Mouse (Mus musculus) left cerebral cortex, adult 9 months (tissue): ENCODE measurements around the gene Pak4.
"Not testable (repeated sequence)": the region's sequence is repeated elsewhere in the genome, so short reads cannot be mapped to it uniquely, and the experiment has no call there.

Source experiments
- DNase-seq, 2 experiments: peaks; one replicate each; pipeline ENCODE4 v3.0.0; 2022; ENCODE audit warnings: low spot score in 2 of 2

The Pak4 gene

DNA sequence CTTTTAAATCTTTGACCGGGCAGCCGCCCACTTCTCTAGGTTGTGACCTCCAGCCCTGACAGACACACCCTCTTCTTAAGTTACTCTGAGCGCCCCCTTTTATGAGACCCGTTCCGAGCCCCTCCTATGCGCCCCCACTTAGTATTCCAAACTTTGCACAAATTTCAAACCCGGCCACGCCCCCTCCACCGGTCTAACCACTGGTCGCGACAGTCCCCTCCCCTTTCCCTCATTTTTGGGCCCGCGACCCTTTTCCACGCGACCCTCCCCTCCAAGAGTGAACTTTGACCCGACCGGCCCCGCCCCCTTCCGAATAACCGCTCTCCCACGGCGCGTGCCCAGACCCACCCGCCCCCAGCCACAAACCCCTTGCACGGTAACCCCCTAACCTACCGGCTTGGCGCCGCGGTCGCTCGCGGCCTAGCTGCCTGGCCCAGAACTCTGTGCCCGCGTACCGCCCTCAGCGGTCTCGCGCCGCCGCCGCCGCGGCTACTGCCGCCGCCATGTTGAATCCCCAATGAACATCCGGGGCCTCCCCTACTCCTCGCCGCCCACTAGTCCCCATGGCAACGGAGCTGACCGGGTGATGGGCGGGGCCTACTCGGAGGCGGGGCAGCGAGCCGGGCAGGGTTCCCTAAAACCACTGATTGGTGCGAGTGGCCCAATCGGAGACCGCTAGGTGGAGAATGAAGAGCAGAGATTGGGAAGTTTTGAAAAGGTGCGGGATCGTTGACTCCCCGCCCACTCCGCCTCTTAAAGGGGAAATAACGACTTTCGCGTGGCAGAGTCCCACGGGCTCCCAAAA, at the start of gene Pak4, which contains the start of gene Samd4b:
Gene Pak4 (minus strand): TSS at position 544 of the 805 bp plus-strand sequence.
Gene Samd4b (minus strand): TSS at position 503 of the 805 bp plus-strand sequence.
- DNase-seq: peak; percentile 97 to 99

GRCm38 (mm10) chr7:28647016-28647415, 49.0 kb upstream of the Pak4 start:
- DNase-seq: no peak

- no peak for DNase-seq
These were observed 48.0 kb upstream of the Pak4 start for GRCm38 (mm10) chr7:28645947-28646475.

GRCm38 (mm10) chr7:28645366-28645765, 47.4 kb upstream of the Pak4 start:
- DNase-seq: no peak

DNA sequence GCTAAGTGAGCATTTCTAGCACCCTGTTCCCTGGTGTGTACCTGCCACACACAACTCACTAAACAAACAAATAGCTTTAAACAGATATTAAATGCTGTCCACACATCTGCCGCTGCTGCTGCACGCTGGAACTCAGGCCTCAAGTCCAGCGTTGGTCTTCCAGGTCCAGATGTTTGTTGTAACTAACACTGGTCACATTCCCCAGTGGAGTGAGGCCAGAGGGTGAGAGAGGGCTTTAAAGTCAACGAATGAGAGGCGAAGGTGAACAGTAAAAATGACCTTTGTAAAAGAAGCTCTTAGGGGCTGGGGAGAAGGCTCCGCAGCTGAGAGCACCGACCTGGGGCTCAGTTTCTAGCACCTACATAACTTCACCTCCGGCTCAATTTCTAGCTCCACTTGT, 43.6 kb upstream of the Pak4 start:
- no peak for DNase-seq

DNA sequence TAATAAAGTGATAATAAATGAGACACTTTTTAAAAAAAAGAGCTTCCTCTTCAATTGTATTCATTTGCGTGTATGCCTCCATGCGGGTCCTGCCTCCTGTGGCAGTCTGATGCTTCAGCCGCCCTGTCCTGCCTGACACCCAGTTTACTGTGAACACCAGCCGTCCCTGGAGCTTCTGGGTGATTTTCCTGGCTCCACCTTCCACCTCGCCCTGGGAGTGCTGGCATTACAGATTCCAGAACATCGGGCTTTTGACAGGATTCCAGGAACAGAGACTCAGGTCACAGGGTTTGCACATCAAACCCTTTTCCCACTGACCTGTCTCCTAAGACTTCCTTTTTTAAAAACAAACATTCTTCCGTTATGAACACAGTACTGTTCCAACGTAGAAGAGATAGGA, 39.5 kb upstream of the Pak4 start:
- no peak for DNase-seq

- no peak for DNase-seq
These were observed 36.1 kb upstream of the Pak4 start for GRCm38 (mm10) chr7:28634128-28634527.

DNA sequence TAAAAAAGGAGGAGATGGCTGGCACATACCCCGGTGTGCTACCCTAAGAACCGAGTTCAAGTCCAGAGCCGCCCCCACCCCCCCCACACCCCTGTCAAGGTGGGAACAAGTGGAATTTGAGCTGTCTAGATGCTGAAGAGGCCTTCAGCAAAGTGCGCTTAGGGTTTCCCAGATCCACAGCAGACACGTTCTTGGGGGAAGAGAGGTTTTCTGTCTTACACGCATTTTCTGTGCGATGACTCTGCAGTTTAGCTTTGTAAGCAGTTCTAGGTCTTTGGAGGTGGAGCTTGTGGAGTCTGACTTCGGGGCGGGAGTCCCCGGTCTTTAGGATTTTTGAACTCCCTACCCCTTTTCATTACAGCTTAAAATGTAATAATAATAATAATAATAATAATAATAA, 33.1 kb upstream of the Pak4 start, which contains the start of gene Acp7:
Gene Acp7 (minus strand): TSS at position 260 of the 400 bp plus-strand sequence.
- DNase-seq: no peak

DNA sequence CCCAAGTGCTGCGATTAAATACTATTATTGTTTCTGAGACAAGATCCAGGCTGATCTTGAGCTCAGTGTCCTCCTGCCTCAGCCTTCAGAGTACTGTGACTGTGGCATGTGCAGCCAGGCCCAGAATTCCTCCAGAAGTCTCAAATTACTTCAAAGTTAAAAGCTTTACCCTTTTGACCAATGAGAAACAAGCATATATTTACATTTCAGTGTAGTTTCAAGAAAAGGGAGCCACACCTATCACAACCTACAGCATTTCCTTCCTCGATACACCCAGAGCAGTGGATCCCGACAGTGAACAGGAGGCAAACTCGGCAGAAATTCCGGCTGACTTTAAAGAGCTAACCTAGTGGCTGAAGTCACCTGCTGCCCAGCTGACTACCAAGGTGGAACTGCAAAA, 26.8 kb upstream of the Pak4 start:
- no peak for DNase-seq

DNA sequence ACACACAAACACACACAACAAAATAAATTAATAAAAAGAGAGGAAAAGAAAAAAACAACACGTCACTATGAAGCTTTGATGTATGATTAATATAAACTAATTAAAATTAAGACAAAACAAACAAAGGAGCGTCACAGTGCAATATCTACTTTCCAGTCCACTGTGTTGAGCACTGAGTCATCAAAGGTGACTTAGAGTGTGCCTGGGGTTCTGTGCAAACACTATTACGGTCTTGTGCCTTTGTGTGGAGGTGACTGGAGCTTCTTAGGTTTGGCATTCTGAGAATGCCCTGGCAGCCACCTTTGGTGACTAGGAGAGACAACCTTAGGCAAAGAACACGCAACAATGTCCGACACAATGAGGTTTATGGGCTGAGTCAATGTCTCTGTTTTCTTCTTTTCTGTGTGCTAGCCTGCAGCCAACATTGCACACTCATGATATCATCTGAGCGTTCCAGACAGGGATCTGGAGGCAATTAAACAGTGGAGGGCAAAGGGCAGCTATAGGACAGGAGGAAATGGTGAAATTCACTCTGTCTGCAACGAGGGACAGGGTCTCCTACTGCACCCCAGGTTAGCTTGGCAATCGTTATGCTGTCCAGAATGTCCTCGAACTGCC, 21.2 kb upstream of the Pak4 start:
- DNase-seq: no peak

GRCm38 (mm10) chr7:28605951-28606350, 8.0 kb upstream of the Pak4 start:
- DNase-seq: no peak

DNA sequence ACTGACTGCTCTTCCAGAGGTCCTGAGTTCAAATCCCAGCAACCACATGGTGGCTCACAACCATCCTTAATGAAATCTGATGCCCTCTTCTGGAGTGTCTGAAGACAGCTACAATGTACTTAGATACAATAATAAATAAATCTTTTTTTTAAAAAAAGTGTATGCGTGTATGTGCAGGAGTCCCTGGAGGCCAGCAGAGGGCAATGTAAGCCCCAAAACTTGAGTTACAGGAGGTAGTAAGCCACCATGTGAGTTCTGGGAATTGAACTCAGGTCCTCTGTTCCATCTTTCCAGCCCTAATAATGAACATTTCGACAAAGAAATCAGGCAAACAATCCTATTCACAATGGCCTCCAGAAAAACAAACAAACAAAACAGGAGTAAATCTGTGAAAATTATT, 5.8 kb upstream of the Pak4 start:
- DNase-seq: not testable (repeated sequence)

GRCm38 (mm10) chr7:28603136-28603535, 5.2 kb upstream of the Pak4 start:
- no peak for DNase-seq

- peak in 1 of 2 experiments; percentile 77 for DNase-seq
These were observed 3.7 kb upstream of the Pak4 start for GRCm38 (mm10) chr7:28601668-28602067.

DNA sequence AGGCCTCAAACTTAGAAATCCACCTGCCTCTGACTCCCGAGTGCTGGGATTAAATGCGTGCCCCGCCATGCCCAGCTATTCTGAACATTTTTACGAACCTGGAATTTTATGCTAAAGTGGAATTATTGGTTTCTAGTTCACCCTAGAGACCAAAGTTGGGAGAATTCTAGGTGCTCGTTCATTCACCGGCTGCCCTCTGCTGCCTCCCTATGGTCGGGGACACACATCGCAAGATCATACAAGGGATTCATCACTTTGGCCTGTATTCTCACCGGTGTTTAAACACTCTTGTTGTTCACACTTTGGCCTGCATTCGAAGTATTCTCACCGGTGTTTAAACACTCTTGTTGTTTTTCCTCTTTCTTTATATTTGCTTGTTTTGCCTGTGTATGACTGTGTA, 3.0 kb upstream of the Pak4 start:
- DNase-seq: peak in 1 of 2 experiments; percentile 70

DNA sequence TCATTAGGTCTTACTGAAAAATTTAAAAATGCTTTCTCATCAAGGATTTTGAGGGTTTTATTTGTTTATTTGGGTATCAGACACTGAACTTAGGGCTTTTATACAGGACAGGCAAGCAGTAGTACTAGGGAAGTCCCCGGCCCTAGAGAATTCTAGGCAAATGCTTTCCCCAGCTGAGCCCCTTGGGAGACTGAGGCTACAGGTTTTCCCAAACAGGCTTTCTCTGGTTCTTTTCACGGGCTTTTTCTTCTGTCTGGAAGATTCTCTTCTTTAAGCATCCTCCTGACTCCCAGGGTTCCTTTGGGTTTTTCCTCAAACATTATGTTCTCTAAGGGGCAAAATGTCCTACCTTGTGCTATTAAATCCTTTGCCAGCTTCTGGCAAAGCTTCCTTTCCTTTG, 966 bp upstream of the Pak4 start:
- DNase-seq: no peak

GRCm38 (mm10) chr7:28597277-28597570, 761 bp downstream of the Pak4 start:
- DNase-seq: no peak

DNA sequence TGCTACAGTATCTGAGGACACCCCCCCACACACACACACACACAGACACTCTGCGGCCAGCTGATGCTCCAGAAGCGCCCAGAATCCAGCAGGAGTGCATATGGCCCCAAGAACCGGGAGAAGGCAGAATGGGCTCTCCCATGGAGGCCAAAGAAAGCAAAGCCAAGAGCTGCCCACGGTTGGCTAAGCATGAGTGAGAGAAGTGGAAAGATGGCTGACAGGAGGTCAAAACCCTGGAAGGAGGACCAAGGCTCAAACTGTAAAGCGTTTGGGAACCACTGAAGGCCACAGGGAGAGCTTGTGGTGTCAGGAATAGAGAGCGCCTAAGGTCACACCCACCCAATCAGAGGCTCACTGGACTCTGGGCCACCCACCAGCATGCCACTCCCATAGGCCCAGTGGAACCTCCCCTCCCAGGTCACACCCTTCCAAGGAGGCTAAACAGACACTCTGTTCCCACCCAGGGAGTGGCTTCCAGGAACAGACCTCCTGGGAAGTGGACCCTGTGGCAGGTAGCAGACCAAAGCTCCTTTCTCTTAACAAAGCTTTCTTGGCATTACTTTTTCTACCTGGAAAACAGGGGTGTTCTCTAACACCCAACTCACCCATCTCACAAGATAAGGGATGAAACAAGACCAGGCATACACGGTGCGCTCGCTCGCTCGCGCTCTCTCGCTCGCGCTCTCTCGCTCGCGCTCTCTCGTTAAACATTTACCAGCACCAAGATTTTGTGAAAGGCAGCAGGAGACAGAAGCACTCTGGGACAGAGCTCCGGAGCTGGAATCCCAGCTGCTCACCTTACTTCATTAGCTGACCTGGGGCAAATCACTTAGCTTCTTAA, 1.3 kb downstream of the Pak4 start:
- no peak for DNase-seq

DNA sequence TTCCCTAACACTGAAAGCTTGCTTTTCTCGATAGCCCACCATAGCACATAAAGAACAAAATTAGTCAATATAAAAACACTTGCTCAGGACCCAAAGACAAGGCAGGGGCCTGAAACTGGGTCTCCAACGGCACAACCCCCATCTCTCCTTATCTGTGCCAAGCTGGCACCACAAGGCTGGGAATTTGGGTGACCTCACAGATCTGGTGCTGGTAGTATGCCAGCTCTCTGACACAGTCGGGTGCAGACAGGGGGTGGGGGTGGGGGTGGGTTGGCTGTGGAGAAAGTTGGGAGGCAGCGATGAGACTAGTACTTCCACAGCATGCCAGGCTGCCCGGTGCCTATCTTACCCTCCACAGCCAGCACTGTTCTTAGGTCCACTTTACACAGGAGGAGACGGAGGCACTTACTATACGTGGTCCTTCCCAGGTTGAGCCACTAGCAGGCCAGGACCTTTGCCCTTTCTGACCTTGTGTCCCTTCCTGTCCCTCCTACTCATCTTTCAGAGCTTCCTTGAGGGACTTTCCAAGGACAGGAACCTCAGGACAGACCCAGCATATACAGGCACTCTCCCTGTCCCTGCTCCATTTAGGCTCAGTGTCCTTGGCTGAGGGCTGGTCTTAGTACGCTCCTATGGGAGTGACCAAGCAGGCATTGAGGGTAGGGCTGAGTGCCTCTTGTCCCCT, 2.1 kb downstream of the Pak4 start:
- no peak for DNase-seq

DNA sequence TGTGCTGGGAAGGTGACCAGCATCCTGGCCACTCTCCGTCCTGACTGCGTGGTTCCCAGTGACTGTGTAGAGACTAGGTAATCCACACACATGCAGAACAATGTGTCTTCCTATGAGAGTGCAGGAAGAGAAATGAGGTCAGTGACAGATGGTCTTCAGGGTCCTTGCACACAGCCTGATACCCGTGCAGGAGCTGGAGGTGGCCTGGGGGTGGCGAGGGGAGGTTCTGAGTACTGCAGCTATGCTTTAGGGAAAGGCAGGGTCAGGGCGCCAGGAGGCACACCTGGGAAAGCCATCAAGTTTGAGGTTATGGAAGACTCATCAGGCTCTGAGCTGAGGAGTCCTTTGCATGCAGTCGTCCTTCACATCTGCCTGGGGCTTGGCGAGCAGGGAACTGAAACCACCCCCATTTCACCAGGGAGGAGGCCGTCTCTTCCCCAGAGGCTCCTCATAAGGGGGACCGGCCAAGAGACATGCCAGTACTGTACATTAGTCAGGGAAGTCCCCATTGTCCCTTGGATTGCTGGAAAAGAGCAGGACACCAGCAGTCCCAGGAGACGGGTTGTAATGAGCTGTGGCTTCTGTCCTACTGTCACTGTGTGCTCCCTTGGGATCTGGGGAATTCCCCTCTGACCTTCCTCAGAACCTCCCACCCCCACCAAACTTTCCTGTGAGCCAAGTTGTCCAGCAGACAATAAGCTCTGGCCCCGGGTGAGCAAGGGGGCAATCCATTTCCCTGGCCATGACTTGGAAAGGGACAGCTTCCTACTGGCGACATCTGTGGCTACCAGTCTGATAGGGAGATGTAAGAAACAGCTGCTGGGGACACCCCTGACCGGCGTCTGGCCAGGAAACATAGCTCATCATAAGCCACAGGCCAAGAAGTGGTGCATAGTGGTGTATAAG, 4.5 kb downstream of the Pak4 start:
- no peak for DNase-seq

GRCm38 (mm10) chr7:28591862-28592261, 6.1 kb downstream of the Pak4 start:
- no peak for DNase-seq
